Mouse (Mus musculus): ENCODE data around the gene Pgap3.

Pgap3 gene

GRCm38 (mm10) chr11:98400161-98400726 lies at the start of gene Pgap3:
Gene Pgap3 (minus strand): TSS chr11:98400490.
- DNase-seq (ENCODE audit: low spot score in 2 of 2) = peak; percentile 84

GRCm38 (mm10) chr11:98449419-98449818 lies 49.1 kb upstream of the Pgap3 start:
- no peak for DNase-seq (ENCODE audit: low spot score in 2 of 2)

- peak in 1 of 2 experiments; percentile 48 for DNase-seq (ENCODE audit: low spot score in 2 of 2)
Observed at GRCm38 (mm10) chr11:98448191-98448790, 48.0 kb upstream of the Pgap3 start.

GRCm38 (mm10) chr11:98447475-98447834 lies 47.2 kb upstream of the Pgap3 start:
- no peak for DNase-seq (ENCODE audit: low spot score in 2 of 2)

- DNase-seq (ENCODE audit: low spot score in 2 of 2) = peak in 1 of 2 experiments; percentile 64
Observed at GRCm38 (mm10) chr11:98446562-98447474, 46.5 kb upstream of the Pgap3 start.

- DNase-seq (ENCODE audit: low spot score in 2 of 2) = no peak
Observed at GRCm38 (mm10) chr11:98446213-98446561, 45.9 kb upstream of the Pgap3 start, which contains the start of gene Grb7. Gene Grb7 (plus strand): TSS chr11:98446394.

GRCm38 (mm10) chr11:98445679-98446078 lies 45.4 kb upstream of the Pgap3 start:
- peak in 1 of 2 experiments; percentile 59 for DNase-seq (ENCODE audit: low spot score in 2 of 2)

GRCm38 (mm10) chr11:98445238-98445637 lies 44.9 kb upstream of the Pgap3 start:
- peak in 1 of 2 experiments; percentile 49 for DNase-seq (ENCODE audit: low spot score in 2 of 2)

GRCm38 (mm10) chr11:98443688-98444087 lies 43.4 kb upstream of the Pgap3 start:
- no peak for DNase-seq (ENCODE audit: low spot score in 2 of 2)

- DNase-seq (ENCODE audit: low spot score in 2 of 2) = peak; percentile 96 to 98
Observed at GRCm38 (mm10) chr11:98438331-98439158, 38.3 kb upstream of the Pgap3 start, which contains the start of gene Mien1. Gene Mien1 (minus strand): TSS chr11:98438991.

GRCm38 (mm10) chr11:98437441-98437840 lies 37.2 kb upstream of the Pgap3 start:
- DNase-seq (ENCODE audit: low spot score in 2 of 2) = no peak

- DNase-seq (ENCODE audit: low spot score in 2 of 2) = no peak
Observed at GRCm38 (mm10) chr11:98435723-98436122, 35.4 kb upstream of the Pgap3 start.

- DNase-seq (ENCODE audit: low spot score in 2 of 2) = no peak
Observed at GRCm38 (mm10) chr11:98431743-98432502, 31.6 kb upstream of the Pgap3 start.

GRCm38 (mm10) chr11:98428436-98428835 lies 28.1 kb upstream of the Pgap3 start:
- DNase-seq (ENCODE audit: low spot score in 2 of 2) = no peak

- DNase-seq (ENCODE audit: low spot score in 2 of 2) = no peak
Observed at GRCm38 (mm10) chr11:98426592-98426991, 26.3 kb upstream of the Pgap3 start.

GRCm38 (mm10) chr11:98418939-98419547 lies 18.8 kb upstream of the Pgap3 start:
- DNase-seq (ENCODE audit: low spot score in 2 of 2) = peak; percentile 75

- no peak for DNase-seq (ENCODE audit: low spot score in 2 of 2)
Observed at GRCm38 (mm10) chr11:98418273-98418672, 18.0 kb upstream of the Pgap3 start.

- DNase-seq (ENCODE audit: low spot score in 2 of 2) = peak in 1 of 2 experiments; percentile 32
Observed at GRCm38 (mm10) chr11:98417074-98417473, 16.8 kb upstream of the Pgap3 start.

- no peak for DNase-seq (ENCODE audit: low spot score in 2 of 2)
Observed at GRCm38 (mm10) chr11:98414162-98414561, 13.9 kb upstream of the Pgap3 start.

- no peak for DNase-seq (ENCODE audit: low spot score in 2 of 2)
Observed at GRCm38 (mm10) chr11:98413731-98414130, 13.4 kb upstream of the Pgap3 start.
